Mouse (Mus musculus): ENCODE data around the gene Fgg. TPM values are rescaled to one million over a fixed set of nuclear protein-coding genes. Genes with fewer than 3 reads are reported as not detected.

Fgg gene
- not detected in 2 replicates for polyA plus RNA-seq (2014; fragmentation: Nextera tagmentation; extraction: Ambion mirVana)

- DNase-seq (ENCODE audit: low spot score) (no peak), ATAC-seq (replicated peaks; ENCODE audit: low FRiP score) (no peak)
- no peak within 1 kb of the TSS for H3K9ac ChIP-seq (ENCODE audit: low read length)
- H3K9me3 ChIP-seq (ENCODE audit: control insufficient read depth, low read length): no peaks in the 10 kb centered on the region
- H3K4me1 ChIP-seq (replicated peaks; ENCODE audit: control insufficient read depth, insufficient read depth, low read length): no peaks in the 10 kb centered on the region
- no peak within 1 kb of the TSS for H3K4me2 ChIP-seq (ENCODE audit: low read depth, low read length, severe bottlenecking)
- 51% methylated on average over 7 of the region's 7 CpGs for WGBS
- H3K36me3 ChIP-seq (ENCODE audit: control insufficient read depth, insufficient read depth, low read length): no peaks in the 10 kb centered on the region
- no peak within 1 kb of the TSS for H3K4me3 ChIP-seq (ENCODE audit: low read depth, low read length)
- no peak within 1 kb of the TSS for H3K27ac ChIP-seq (ENCODE audit: low read depth, low read length)
- no peaks in the 10 kb centered on the region for H3K27me3 ChIP-seq (ENCODE audit: control insufficient read depth, insufficient read depth, low read length)
These were observed at the start of gene Fgg for GRCm38 (mm10) chr3:83007557-83007956. TSS of gene Fgg (plus strand) at chr3:83007724.

- no peak for ATAC-seq (replicated peaks; ENCODE audit: low FRiP score)
- Histone ChIP-seq H3K9ac (ENCODE audit: low read length) (no peak overlapping the region), H3K4me3 (ENCODE audit: low read depth, low read length) (no peak overlapping the region), H3K4me1 (replicated peaks; ENCODE audit: control insufficient read depth, insufficient read depth, low read length) (no peaks in the 10 kb centered on the region), H3K4me2 (ENCODE audit: low read depth, low read length, severe bottlenecking) (no peak overlapping the region), H3K27ac (ENCODE audit: low read depth, low read length) (no peak overlapping the region), H3K27me3 (ENCODE audit: control insufficient read depth, insufficient read depth, low read length) (no peaks in the 10 kb centered on the region), H3K36me3 (ENCODE audit: control insufficient read depth, insufficient read depth, low read length) (no peaks in the 10 kb centered on the region), H3K9me3 (ENCODE audit: control insufficient read depth, low read length) (no peaks in the 10 kb centered on the region)
- WGBS: 82% methylated on average over 3 of the region's 3 CpGs
- DNase-seq (ENCODE audit: low spot score): no peak
These were observed 36.5 kb upstream of the Fgg start for GRCm38 (mm10) chr3:82971046-82971445.

- Histone ChIP-seq H3K4me2 (ENCODE audit: low read depth, low read length, severe bottlenecking) (no peak overlapping the region), H3K36me3 (ENCODE audit: control insufficient read depth, insufficient read depth, low read length) (no peaks in the 10 kb centered on the region), H3K9ac (ENCODE audit: low read length) (no peak overlapping the region), H3K27ac (ENCODE audit: low read depth, low read length) (no peak overlapping the region), H3K27me3 (ENCODE audit: control insufficient read depth, insufficient read depth, low read length) (no peaks in the 10 kb centered on the region), H3K9me3 (ENCODE audit: control insufficient read depth, low read length) (no peaks in the 10 kb centered on the region), H3K4me1 (replicated peaks; ENCODE audit: control insufficient read depth, insufficient read depth, low read length) (no peaks in the 10 kb centered on the region), H3K4me3 (ENCODE audit: low read depth, low read length) (no peak overlapping the region)
- 92% methylated on average over 6 of the region's 6 CpGs for WGBS
- no peak for ATAC-seq (replicated peaks; ENCODE audit: low FRiP score)
- DNase-seq (ENCODE audit: low spot score): no peak
These were observed 26.7 kb upstream of the Fgg start for GRCm38 (mm10) chr3:82980818-82981217.

- WGBS: 88% methylated on average over 8 of the region's 8 CpGs
- H3K36me3 ChIP-seq (ENCODE audit: control insufficient read depth, insufficient read depth, low read length): no peaks in the 10 kb centered on the region
- no peaks in the 10 kb centered on the region for H3K27me3 ChIP-seq (ENCODE audit: control insufficient read depth, insufficient read depth, low read length)
- H3K27ac ChIP-seq (ENCODE audit: low read depth, low read length): no peak overlapping the region
- no peaks in the 10 kb centered on the region for H3K9me3 ChIP-seq (ENCODE audit: control insufficient read depth, low read length)
- no peaks in the 10 kb centered on the region for H3K4me1 ChIP-seq (replicated peaks; ENCODE audit: control insufficient read depth, insufficient read depth, low read length)
- no peak overlapping the region for H3K4me3 ChIP-seq (ENCODE audit: low read depth, low read length)
- no peak overlapping the region for H3K4me2 ChIP-seq (ENCODE audit: low read depth, low read length, severe bottlenecking)
- H3K9ac ChIP-seq (ENCODE audit: low read length): no peak overlapping the region
- no peak for DNase-seq (ENCODE audit: low spot score)
- no peak for ATAC-seq (replicated peaks; ENCODE audit: low FRiP score)
These were observed 25.7 kb upstream of the Fgg start for GRCm38 (mm10) chr3:82981861-82982260.

GRCm38 (mm10) chr3:82984840-82985239 lies 22.7 kb upstream of the Fgg start:
- H3K9ac ChIP-seq (ENCODE audit: low read length): no peak overlapping the region
- H3K36me3 ChIP-seq (ENCODE audit: control insufficient read depth, insufficient read depth, low read length): no peaks in the 10 kb centered on the region
- no peaks in the 10 kb centered on the region for H3K9me3 ChIP-seq (ENCODE audit: control insufficient read depth, low read length)
- H3K4me1 ChIP-seq (replicated peaks; ENCODE audit: control insufficient read depth, insufficient read depth, low read length): no peaks in the 10 kb centered on the region
- H3K27me3 ChIP-seq (ENCODE audit: control insufficient read depth, insufficient read depth, low read length): no peaks in the 10 kb centered on the region
- H3K4me3 ChIP-seq (ENCODE audit: low read depth, low read length): no peak overlapping the region
- no peak overlapping the region for H3K4me2 ChIP-seq (ENCODE audit: low read depth, low read length, severe bottlenecking)
- WGBS: 73% methylated on average over 2 of the region's 2 CpGs
- no peak for ATAC-seq (replicated peaks; ENCODE audit: low FRiP score)
- no peak overlapping the region for H3K27ac ChIP-seq (ENCODE audit: low read depth, low read length)
- no peak for DNase-seq (ENCODE audit: low spot score)

- Histone ChIP-seq H3K36me3 (ENCODE audit: control insufficient read depth, insufficient read depth, low read length) (no peaks in the 10 kb centered on the region), H3K27ac (ENCODE audit: low read depth, low read length) (no peak overlapping the region), H3K4me3 (ENCODE audit: low read depth, low read length) (no peak overlapping the region), H3K9ac (ENCODE audit: low read length) (no peak overlapping the region), H3K27me3 (ENCODE audit: control insufficient read depth, insufficient read depth, low read length) (no peaks in the 10 kb centered on the region; the same call in 1 of the 2 replicates), H3K4me1 (replicated peaks; ENCODE audit: control insufficient read depth, insufficient read depth, low read length) (no peaks in the 10 kb centered on the region), H3K4me2 (ENCODE audit: low read depth, low read length, severe bottlenecking) (no peak overlapping the region), H3K9me3 (ENCODE audit: control insufficient read depth, low read length) (no peaks in the 10 kb centered on the region)
- no peak for ATAC-seq (replicated peaks; ENCODE audit: low FRiP score)
- 85% methylated on average over 12 of the region's 12 CpGs for WGBS
- DNase-seq (ENCODE audit: low spot score): no peak
These were observed 15.6 kb upstream of the Fgg start for GRCm38 (mm10) chr3:82991963-82992362.

GRCm38 (mm10) chr3:82992956-82993355 lies 14.6 kb upstream of the Fgg start:
- Histone ChIP-seq H3K27me3 (ENCODE audit: control insufficient read depth, insufficient read depth, low read length) (no peaks in the 10 kb centered on the region; the same call in 1 of the 2 replicates), H3K36me3 (ENCODE audit: control insufficient read depth, insufficient read depth, low read length) (no peaks in the 10 kb centered on the region), H3K4me3 (ENCODE audit: low read depth, low read length) (no peak overlapping the region), H3K9me3 (ENCODE audit: control insufficient read depth, low read length) (no peaks in the 10 kb centered on the region), H3K27ac (ENCODE audit: low read depth, low read length) (no peak overlapping the region), H3K4me2 (ENCODE audit: low read depth, low read length, severe bottlenecking) (no peak overlapping the region), H3K9ac (ENCODE audit: low read length) (no peak overlapping the region), H3K4me1 (replicated peaks; ENCODE audit: control insufficient read depth, insufficient read depth, low read length) (no peaks in the 10 kb centered on the region)
- 89% methylated on average over 6 of the region's 6 CpGs for WGBS
- ATAC-seq (replicated peaks; ENCODE audit: low FRiP score) (no peak), DNase-seq (ENCODE audit: low spot score) (no peak)

GRCm38 (mm10) chr3:82995368-82995767 lies 12.2 kb upstream of the Fgg start:
- no peaks in the 10 kb centered on the region; the same call in 1 of the 2 replicates for H3K27me3 ChIP-seq (ENCODE audit: control insufficient read depth, insufficient read depth, low read length)
- 0 out of 2 replicates have a peak, but pooled peaks cover 2% of the 10 kb centered on the region for H3K4me1 ChIP-seq (replicated peaks; ENCODE audit: control insufficient read depth, insufficient read depth, low read length)
- H3K27ac ChIP-seq (ENCODE audit: low read depth, low read length): no peak overlapping the region
- WGBS: 3% methylated on average over 24 of the region's 24 CpGs
- no peaks in the 10 kb centered on the region for H3K36me3 ChIP-seq (ENCODE audit: control insufficient read depth, insufficient read depth, low read length)
- peak overlapping the region; percentile 14; the same call in 1 of the 2 replicates for H3K4me3 ChIP-seq (ENCODE audit: low read depth, low read length)
- ATAC-seq (replicated peaks; ENCODE audit: low FRiP score): peak; percentile 76
- H3K9ac ChIP-seq (ENCODE audit: low read length): no peak overlapping the region
- peak; percentile 85 for DNase-seq (ENCODE audit: low spot score)
- no peaks in the 10 kb centered on the region for H3K9me3 ChIP-seq (ENCODE audit: control insufficient read depth, low read length)
- H3K4me2 ChIP-seq (ENCODE audit: low read depth, low read length, severe bottlenecking): peak overlapping the region; percentile 48

GRCm38 (mm10) chr3:82996656-82997055 lies 10.9 kb upstream of the Fgg start:
- H3K27me3 ChIP-seq (ENCODE audit: control insufficient read depth, insufficient read depth, low read length): no peaks in the 10 kb centered on the region; the same call in 1 of the 2 replicates
- no peak overlapping the region for H3K27ac ChIP-seq (ENCODE audit: low read depth, low read length)
- H3K9ac ChIP-seq (ENCODE audit: low read length): no peak overlapping the region
- no peak for ATAC-seq (replicated peaks; ENCODE audit: low FRiP score)
- 0 out of 2 replicates have a peak, but pooled peaks cover 2% of the 10 kb centered on the region for H3K4me1 ChIP-seq (replicated peaks; ENCODE audit: control insufficient read depth, insufficient read depth, low read length)
- no peak overlapping the region for H3K4me3 ChIP-seq (ENCODE audit: low read depth, low read length)
- no peak overlapping the region for H3K4me2 ChIP-seq (ENCODE audit: low read depth, low read length, severe bottlenecking)
- WGBS: 67% methylated on average over 3 of the region's 3 CpGs
- H3K9me3 ChIP-seq (ENCODE audit: control insufficient read depth, low read length): no peaks in the 10 kb centered on the region
- H3K36me3 ChIP-seq (ENCODE audit: control insufficient read depth, insufficient read depth, low read length): no peaks in the 10 kb centered on the region
- no peak for DNase-seq (ENCODE audit: low spot score)

Data from forebrain, embryonic 11.5 days (tissue).